Mouse (Mus musculus): ENCODE data around the gene Tex52. TPM values are rescaled to one million over a fixed set of nuclear protein-coding genes. Genes with fewer than 3 reads are reported as not detected.
A peak's percentile ranks its signal among the peaks of the same experiment; 100 is the strongest.

Gene Tex52
- 0.43 TPM in 1 of 2 replicates, not detected in the other for polyA plus RNA-seq (2014; fragmentation: Nextera tagmentation; extraction: Ambion mirVana)

DNA sequence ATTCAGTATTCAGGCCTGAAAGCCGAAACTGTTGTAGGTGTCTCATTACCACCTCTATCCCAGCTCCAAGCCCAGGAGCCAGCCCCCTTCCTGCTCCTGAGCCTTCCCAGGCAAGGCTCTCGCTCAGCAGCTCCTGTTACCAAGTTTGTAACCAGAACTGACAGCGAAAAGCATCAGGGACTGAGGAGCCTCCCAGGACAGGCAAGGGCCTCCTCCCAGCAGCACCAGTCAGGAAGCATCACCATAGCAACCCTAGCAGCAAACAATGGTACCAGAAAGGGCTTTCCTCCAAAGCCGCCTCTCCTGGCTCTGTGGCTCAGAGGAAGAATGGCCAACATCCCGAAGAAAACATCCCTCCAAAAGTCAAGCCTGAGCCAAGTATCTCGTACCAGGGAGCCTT is at the start of gene Tex52, which contains the start of gene Gm44596:
Gene Tex52, plus strand, starts transcription at position 265 of the 400 bp plus-strand sequence.
Gene Gm44596, plus strand, starts transcription at position 312 of the 400 bp plus-strand sequence.
- Histone ChIP-seq H3K4me2 (ENCODE audit: low read length) (no peak within 1 kb of the TSS), H3K9ac (ENCODE audit: low read length) (no peak within 1 kb of the TSS), H3K4me3 (ENCODE audit: low read depth, low read length) (no peak within 1 kb of the TSS), H3K27ac (ENCODE audit: low read depth) (no peak within 1 kb of the TSS), H3K4me1 (replicated peaks; ENCODE audit: control insufficient read depth, insufficient read depth, low read length) (no peaks in the 10 kb centered on the region), H3K27me3 (replicated peaks; ENCODE audit: control insufficient read depth, insufficient read depth, low read length) (no peaks in the 10 kb centered on the region), H3K36me3 (ENCODE audit: control insufficient read depth, insufficient read depth, low read length) (peaks cover 61% of the 10 kb centered on the region), H3K9me3 (ENCODE audit: control insufficient read depth, low read length) (no peaks in the 10 kb centered on the region)
- ATAC-seq (replicated peaks; ENCODE audit: low FRiP score, low TSS enrichment, low read depth) (no peak), DNase-seq (ENCODE audit: low spot score) (no peak)
- WGBS, result 57% methylated on average over 6 of the region's 6 CpGs

DNA sequence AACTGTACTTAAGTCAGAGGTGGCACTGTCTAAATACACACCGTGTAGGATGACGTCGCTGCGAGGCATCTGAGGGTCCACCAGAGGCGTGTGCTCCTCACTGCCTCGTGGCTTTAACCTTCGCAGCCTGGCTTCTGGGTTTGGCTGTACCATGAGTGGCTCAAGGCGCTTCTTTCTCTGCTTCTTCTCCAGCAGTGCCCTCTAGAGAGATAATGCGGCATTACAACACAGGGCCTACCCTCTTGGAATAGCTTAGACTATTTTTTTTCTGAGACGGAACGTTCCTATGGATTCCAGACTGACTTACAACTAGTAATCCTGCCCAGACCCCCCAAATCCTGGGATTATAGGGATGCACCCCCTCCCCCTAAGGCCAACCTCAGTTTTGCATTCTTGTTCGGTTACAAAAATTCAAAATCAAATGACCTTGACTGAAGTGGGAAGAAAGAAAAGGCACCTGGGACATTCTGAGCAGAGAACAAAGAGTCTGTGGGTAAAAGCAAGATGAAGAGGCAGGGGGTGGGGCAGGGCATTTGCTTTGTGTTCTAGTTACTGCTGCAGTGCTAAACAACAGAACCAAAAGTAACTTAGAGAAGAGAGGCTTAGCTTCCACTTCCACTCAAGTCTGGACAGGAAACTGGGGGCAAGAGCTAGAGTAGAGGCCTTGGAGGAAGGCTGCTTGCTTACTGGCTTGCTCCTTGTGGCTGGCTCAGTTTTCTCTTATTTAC is 40.7 kb upstream of the Tex52 start:
- H3K9me3 ChIP-seq (ENCODE audit: control insufficient read depth, low read length), result no peaks in the 10 kb centered on the region
- no peaks in the 10 kb centered on the region for H3K27me3 ChIP-seq (replicated peaks; ENCODE audit: control insufficient read depth, insufficient read depth, low read length)
- peaks cover 7% of the 10 kb centered on the region for H3K4me1 ChIP-seq (replicated peaks; ENCODE audit: control insufficient read depth, insufficient read depth, low read length)
- peak; percentile 88 for DNase-seq (ENCODE audit: low spot score)
- H3K27ac ChIP-seq (ENCODE audit: low read depth), result no peak overlapping the region
- H3K4me3 ChIP-seq (ENCODE audit: low read depth, low read length), result no peak overlapping the region
- no peak overlapping the region for H3K9ac ChIP-seq (ENCODE audit: low read length)
- ATAC-seq (replicated peaks; ENCODE audit: low FRiP score, low TSS enrichment, low read depth), result no peak; the same call in 1 of the 2 replicates
- 22% methylated on average over 12 of the region's 12 CpGs for WGBS
- peaks cover 43% of the 10 kb centered on the region for H3K36me3 ChIP-seq (ENCODE audit: control insufficient read depth, insufficient read depth, low read length)
- no peak overlapping the region for H3K4me2 ChIP-seq (ENCODE audit: low read length)

DNA sequence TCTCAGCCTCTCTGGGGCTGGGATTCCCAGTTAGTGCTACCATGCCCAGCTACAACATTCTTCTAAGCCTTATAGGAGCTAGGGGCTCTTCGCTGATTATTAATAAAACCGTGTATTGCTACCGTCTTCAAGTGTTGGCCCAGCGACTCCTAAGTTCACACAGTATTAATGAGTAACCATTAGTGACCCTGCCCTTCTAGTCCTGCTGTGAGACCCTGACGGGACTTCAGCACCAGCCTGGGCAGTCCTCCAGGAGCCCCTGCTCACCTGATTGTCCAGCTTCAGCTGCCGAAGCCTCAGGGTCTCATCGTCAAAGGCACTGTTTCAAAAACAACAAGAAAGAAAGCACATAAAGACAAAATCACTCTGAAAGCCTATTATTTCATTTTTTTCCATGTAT is 37.8 kb upstream of the Tex52 start:
- Histone ChIP-seq H3K4me3 (ENCODE audit: low read depth, low read length) (no peak overlapping the region), H3K9ac (ENCODE audit: low read length) (no peak overlapping the region), H3K9me3 (ENCODE audit: control insufficient read depth, low read length) (no peaks in the 10 kb centered on the region), H3K27me3 (replicated peaks; ENCODE audit: control insufficient read depth, insufficient read depth, low read length) (no peaks in the 10 kb centered on the region), H3K4me1 (replicated peaks; ENCODE audit: control insufficient read depth, insufficient read depth, low read length) (peaks cover 7% of the 10 kb centered on the region), H3K4me2 (ENCODE audit: low read length) (no peak overlapping the region), H3K36me3 (ENCODE audit: control insufficient read depth, insufficient read depth, low read length) (peaks cover 28% of the 10 kb centered on the region), H3K27ac (ENCODE audit: low read depth) (no peak overlapping the region)
- DNase-seq (ENCODE audit: low spot score) (no peak), ATAC-seq (replicated peaks; ENCODE audit: low FRiP score, low TSS enrichment, low read depth) (no peak)
- 78% methylated on average over 7 of the region's 7 CpGs for WGBS

DNA sequence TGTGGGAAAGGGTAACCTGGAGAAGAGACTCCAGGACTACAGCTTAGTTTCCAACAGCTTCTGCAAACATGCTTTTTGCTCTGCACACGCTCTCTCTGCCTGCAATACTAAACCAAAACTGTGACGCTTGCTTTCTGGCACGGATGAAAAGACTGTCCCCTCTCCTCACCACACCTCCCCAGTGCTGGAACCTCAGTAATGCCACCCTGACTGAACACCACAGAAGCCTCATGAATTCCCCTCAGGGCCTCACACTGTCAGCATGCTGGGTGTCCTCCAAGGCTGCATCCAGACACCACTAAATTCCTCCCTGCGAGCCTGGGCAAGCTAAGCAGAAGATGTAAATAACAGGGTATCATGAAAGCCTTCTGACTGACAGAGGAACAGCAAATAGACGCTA is 36.4 kb upstream of the Tex52 start:
- 33% methylated on average over 5 of the region's 5 CpGs for WGBS
- no peak for DNase-seq (ENCODE audit: low spot score)

DNA sequence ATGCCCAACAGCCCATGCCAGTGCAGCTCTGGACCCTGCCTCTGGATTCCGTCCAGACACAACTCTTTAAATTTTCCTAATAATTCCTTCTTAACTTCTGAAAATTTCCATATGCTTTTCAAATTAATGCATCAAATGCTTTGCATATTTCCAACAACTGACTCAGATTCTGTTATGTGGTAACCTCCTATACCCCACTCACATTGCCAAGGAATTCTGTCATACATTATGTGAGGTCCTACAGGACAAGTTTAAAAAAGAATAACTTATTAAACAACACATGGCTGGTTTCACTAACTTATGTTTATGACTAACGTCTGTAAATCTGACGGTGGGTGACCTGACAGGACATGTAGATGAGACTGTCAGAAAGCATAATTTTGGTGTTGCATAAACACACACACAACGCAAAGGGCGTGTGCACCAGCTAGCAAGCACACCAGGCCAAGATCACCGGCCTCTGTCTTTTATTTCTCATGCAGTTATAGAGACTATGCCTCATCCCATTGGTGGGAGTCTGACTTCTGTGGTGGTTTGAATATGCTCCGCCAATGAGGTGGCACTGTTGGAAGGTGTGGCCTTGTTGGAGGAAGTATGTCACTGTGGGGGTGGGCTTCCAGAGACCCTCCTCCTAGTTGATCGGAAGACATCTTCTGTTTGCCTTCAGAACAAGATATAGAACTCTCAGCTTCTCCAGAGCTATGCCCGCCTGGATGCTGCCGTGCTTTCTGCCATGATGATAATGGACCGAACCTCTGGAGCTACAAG is 33.1 kb upstream of the Tex52 start:
- H3K27me3 ChIP-seq (replicated peaks; ENCODE audit: control insufficient read depth, insufficient read depth, low read length), result no peaks in the 10 kb centered on the region

More for the DNA sequence above, 36.4 kb upstream of the Tex52 start:
- Histone ChIP-seq H3K27me3 (replicated peaks; ENCODE audit: control insufficient read depth, insufficient read depth, low read length) (no peaks in the 10 kb centered on the region), H3K4me3 (ENCODE audit: low read depth, low read length) (no peak overlapping the region), H3K36me3 (ENCODE audit: control insufficient read depth, insufficient read depth, low read length) (peaks cover 16% of the 10 kb centered on the region), H3K9ac (ENCODE audit: low read length) (no peak overlapping the region), H3K4me2 (ENCODE audit: low read length) (no peak overlapping the region), H3K4me1 (replicated peaks; ENCODE audit: control insufficient read depth, insufficient read depth, low read length) (peaks cover 7% of the 10 kb centered on the region), H3K9me3 (ENCODE audit: control insufficient read depth, low read length) (no peaks in the 10 kb centered on the region), H3K27ac (ENCODE audit: low read depth) (no peak overlapping the region)
- no peak for ATAC-seq (replicated peaks; ENCODE audit: low FRiP score, low TSS enrichment, low read depth)

DNA sequence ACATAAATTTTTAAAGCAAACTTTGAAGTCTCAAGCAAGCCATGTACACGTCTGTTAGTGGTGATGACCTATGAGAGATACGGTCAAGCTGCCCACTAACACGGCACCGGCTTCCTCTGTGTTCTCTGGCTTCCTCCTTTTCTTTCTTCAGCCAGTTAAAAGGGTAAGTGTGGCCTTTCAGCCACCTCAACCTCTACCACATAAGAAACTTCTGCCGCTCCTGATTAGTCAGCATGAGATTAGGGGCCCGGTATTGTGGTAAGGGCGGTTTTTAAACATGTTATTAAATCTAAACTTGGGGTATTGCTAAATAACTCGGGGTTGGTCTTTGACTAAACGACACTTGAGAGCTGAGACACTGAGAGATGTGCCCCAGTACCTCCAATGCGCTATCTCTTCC is 29.6 kb upstream of the Tex52 start:
- no peaks in the 10 kb centered on the region for H3K9me3 ChIP-seq (ENCODE audit: control insufficient read depth, low read length)
- 92% methylated on average over 10 of the region's 10 CpGs for WGBS
- ATAC-seq (replicated peaks; ENCODE audit: low FRiP score, low TSS enrichment, low read depth) (no peak), DNase-seq (ENCODE audit: low spot score) (no peak)
- no peaks in the 10 kb centered on the region for H3K4me1 ChIP-seq (replicated peaks; ENCODE audit: control insufficient read depth, insufficient read depth, low read length)
- no peaks in the 10 kb centered on the region for H3K27me3 ChIP-seq (replicated peaks; ENCODE audit: control insufficient read depth, insufficient read depth, low read length)
- H3K36me3 ChIP-seq (ENCODE audit: control insufficient read depth, insufficient read depth, low read length), result peaks cover 3% of the 10 kb centered on the region
- H3K4me3 ChIP-seq (ENCODE audit: low read depth, low read length), result no peak overlapping the region
- no peak overlapping the region for H3K27ac ChIP-seq (ENCODE audit: low read depth)
- no peak overlapping the region for H3K9ac ChIP-seq (ENCODE audit: low read length)
- H3K4me2 ChIP-seq (ENCODE audit: low read length), result no peak overlapping the region

More for the DNA sequence above, 33.1 kb upstream of the Tex52 start:
- DNase-seq (ENCODE audit: low spot score), result no peak
- H3K4me3 ChIP-seq (ENCODE audit: low read depth, low read length), result no peak overlapping the region
- no peak overlapping the region for H3K27ac ChIP-seq (ENCODE audit: low read depth)
- no peaks in the 10 kb centered on the region; the same call in 1 of the 2 replicates for H3K36me3 ChIP-seq (ENCODE audit: control insufficient read depth, insufficient read depth, low read length)
- no peak overlapping the region for H3K4me2 ChIP-seq (ENCODE audit: low read length)
- no peaks in the 10 kb centered on the region for H3K9me3 ChIP-seq (ENCODE audit: control insufficient read depth, low read length)
- 90% methylated on average over 11 of the region's 11 CpGs for WGBS
- peaks cover 7% of the 10 kb centered on the region for H3K4me1 ChIP-seq (replicated peaks; ENCODE audit: control insufficient read depth, insufficient read depth, low read length)
- H3K9ac ChIP-seq (ENCODE audit: low read length), result no peak overlapping the region
- ATAC-seq (replicated peaks; ENCODE audit: low FRiP score, low TSS enrichment, low read depth), result no peak

DNA sequence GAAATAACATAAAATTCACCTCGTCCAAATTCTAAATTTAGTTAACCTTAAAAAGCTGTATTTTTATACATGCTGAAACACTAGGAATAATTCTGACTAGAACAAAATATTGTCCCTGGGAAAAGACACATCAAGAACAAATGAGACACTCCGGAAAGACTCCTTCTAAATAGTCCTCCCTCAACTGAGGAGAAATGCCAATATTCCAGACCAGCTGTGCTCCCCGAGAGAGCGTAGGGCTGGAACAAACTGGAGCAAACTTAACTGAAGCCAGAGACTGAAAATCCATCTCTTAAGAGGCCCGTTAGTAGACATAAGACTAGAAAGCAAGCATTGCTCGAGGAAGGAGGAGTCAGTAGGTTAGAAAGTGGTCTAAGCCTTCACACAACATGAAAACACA is 28.5 kb upstream of the Tex52 start:
- no peak for ATAC-seq (replicated peaks; ENCODE audit: low FRiP score, low TSS enrichment, low read depth)
- no peak overlapping the region for H3K4me2 ChIP-seq (ENCODE audit: low read length)
- no peaks in the 10 kb centered on the region for H3K27me3 ChIP-seq (replicated peaks; ENCODE audit: control insufficient read depth, insufficient read depth, low read length)
- H3K27ac ChIP-seq (ENCODE audit: low read depth), result no peak overlapping the region
- WGBS, result 87% methylated on average over 6 of the region's 6 CpGs
- H3K9me3 ChIP-seq (ENCODE audit: control insufficient read depth, low read length), result no peaks in the 10 kb centered on the region
- no peak overlapping the region for H3K9ac ChIP-seq (ENCODE audit: low read length)
- H3K4me3 ChIP-seq (ENCODE audit: low read depth, low read length), result no peak overlapping the region
- H3K4me1 ChIP-seq (replicated peaks; ENCODE audit: control insufficient read depth, insufficient read depth, low read length), result no peaks in the 10 kb centered on the region
- DNase-seq (ENCODE audit: low spot score), result no peak
- peaks cover 8% of the 10 kb centered on the region for H3K36me3 ChIP-seq (ENCODE audit: control insufficient read depth, insufficient read depth, low read length)

DNA sequence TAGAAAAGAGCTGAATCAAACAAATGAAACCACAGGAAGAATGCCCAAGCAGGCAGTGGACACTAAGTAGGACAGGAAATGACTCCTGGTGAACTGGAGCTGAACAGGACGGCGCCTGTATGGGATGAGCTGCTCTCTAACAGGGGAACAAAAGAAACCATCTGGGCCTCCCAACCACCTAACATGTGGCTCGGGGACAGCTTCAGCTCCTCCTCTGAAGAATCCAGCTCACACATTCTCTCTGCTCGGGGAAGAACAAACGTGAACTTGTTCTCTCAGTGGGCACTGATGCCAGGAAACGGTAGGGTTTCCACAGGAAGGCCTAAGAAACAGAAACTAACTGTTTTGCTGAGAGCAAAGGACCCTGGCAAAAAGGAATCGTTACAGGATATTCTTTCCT is 25.5 kb upstream of the Tex52 start:
- peaks cover 7% of the 10 kb centered on the region for H3K4me1 ChIP-seq (replicated peaks; ENCODE audit: control insufficient read depth, insufficient read depth, low read length)
- no peak overlapping the region for H3K9ac ChIP-seq (ENCODE audit: low read length)
- 58% methylated on average over 7 of the region's 7 CpGs for WGBS
- H3K4me2 ChIP-seq (ENCODE audit: low read length), result no peak overlapping the region
- DNase-seq (ENCODE audit: low spot score), result no peak
- ATAC-seq (replicated peaks; ENCODE audit: low FRiP score, low TSS enrichment, low read depth), result no peak; the same call in 1 of the 2 replicates
- no peaks in the 10 kb centered on the region for H3K27me3 ChIP-seq (replicated peaks; ENCODE audit: control insufficient read depth, insufficient read depth, low read length)
- H3K4me3 ChIP-seq (ENCODE audit: low read depth, low read length), result no peak overlapping the region
- H3K9me3 ChIP-seq (ENCODE audit: control insufficient read depth, low read length), result no peaks in the 10 kb centered on the region
- H3K27ac ChIP-seq (ENCODE audit: low read depth), result peak overlapping the region; percentile 59; the same call in 1 of the 2 replicates
- H3K36me3 ChIP-seq (ENCODE audit: control insufficient read depth, insufficient read depth, low read length), result peaks cover 8% of the 10 kb centered on the region

Data from intestine, embryonic 14.5 days (tissue).